Mouse (Mus musculus): Measurements from ENCODE around the gene Gm42791. TPM values are rescaled to one million over a fixed set of nuclear protein-coding genes. Genes with fewer than 3 reads are reported as not detected.

Gene Gm42791
- polyA plus RNA-seq, 1 experiment from 2014 or later: 0.42 TPM

- H3K36me3 ChIP-seq (replicated peaks; ENCODE audit: insufficient read depth, low read length): no peaks in the 10 kb centered on the region
- peaks cover under 1% of the 10 kb centered on the region; the same call in 1 of the 2 replicates for H3K9me3 ChIP-seq (ENCODE audit: low read length)
- H3K4me3 ChIP-seq (ENCODE audit: low read depth, low read length): no peak overlapping the region
- H3K4me2 ChIP-seq (ENCODE audit: low read depth, low read length): peak overlapping the region; percentile 19; the same call in 1 of the 2 replicates
- H3K9ac ChIP-seq (replicated peaks): no peak overlapping the region; the same call in 1 of the 2 replicates
- no peaks in the 10 kb centered on the region for H3K27me3 ChIP-seq (ENCODE audit: insufficient read depth, low read length)
- peak overlapping the region; percentile 91 for H3K27ac ChIP-seq (ENCODE audit: low read depth)
- DNase-seq: peak; percentile 62
- TF ChIP-seq EP300 (IDR thresholded peaks at IDR 0.05; ENCODE audit: low read depth): no peak
- no peak for TF ChIP-seq CTCF (IDR thresholded peaks at IDR 0.05; ENCODE audit: low read depth)
- ATAC-seq: peak; percentile 85
- peaks cover 18% of the 10 kb centered on the region for H3K4me1 ChIP-seq (ENCODE audit: insufficient read depth)
- 42% methylated on average over 18 of the region's 18 CpGs for WGBS (ENCODE audit: insufficient replicate concordance)
Measured at GRCm38 (mm10) chr5:148978458-148979165, 16.3 kb downstream of the Gm42791 start.

GRCm38 (mm10) chr5:148977698-148978457 lies 17.1 kb downstream of the Gm42791 start:
- peak; percentile 56 for ATAC-seq
- no peak overlapping the region; the same call in 1 of the 2 replicates for H3K9ac ChIP-seq (replicated peaks)

GRCm38 (mm10) chr5:148976876-148977275 lies 18.1 kb downstream of the Gm42791 start:
- H3K36me3 ChIP-seq (replicated peaks; ENCODE audit: insufficient read depth, low read length): no peaks in the 10 kb centered on the region
- ATAC-seq (peak; percentile 7; the same call in 1 of the 2 replicates), DNase-seq (no peak)
- peak overlapping the region; percentile 91 for H3K27ac ChIP-seq (ENCODE audit: low read depth)
- H3K4me1 ChIP-seq (ENCODE audit: insufficient read depth): peaks cover 18% of the 10 kb centered on the region
- no peaks in the 10 kb centered on the region for H3K9me3 ChIP-seq (ENCODE audit: low read length)
- H3K4me3 ChIP-seq (ENCODE audit: low read depth, low read length): no peak overlapping the region
- WGBS (ENCODE audit: insufficient replicate concordance): 57% methylated on average over 8 of the region's 8 CpGs
- no peak overlapping the region for H3K4me2 ChIP-seq (ENCODE audit: low read depth, low read length)
- H3K9ac ChIP-seq (replicated peaks): no peak overlapping the region
- no peaks in the 10 kb centered on the region for H3K27me3 ChIP-seq (ENCODE audit: insufficient read depth, low read length)
- no peak for TF ChIP-seq EP300 (IDR thresholded peaks at IDR 0.05; ENCODE audit: low read depth)
- TF ChIP-seq CTCF (IDR thresholded peaks at IDR 0.05; ENCODE audit: low read depth): no peak

More at GRCm38 (mm10) chr5:148977698-148978457, 17.1 kb downstream of the Gm42791 start:
- Histone ChIP-seq H3K36me3 (replicated peaks; ENCODE audit: insufficient read depth, low read length) (no peaks in the 10 kb centered on the region), H3K4me1 (ENCODE audit: insufficient read depth) (peaks cover 18% of the 10 kb centered on the region), H3K4me3 (ENCODE audit: low read depth, low read length) (no peak overlapping the region), H3K9me3 (ENCODE audit: low read length) (no peaks in the 10 kb centered on the region), H3K4me2 (ENCODE audit: low read depth, low read length) (peak overlapping the region; percentile 19), H3K27me3 (ENCODE audit: insufficient read depth, low read length) (no peaks in the 10 kb centered on the region), H3K27ac (ENCODE audit: low read depth) (peak overlapping the region; percentile 91)
- WGBS (ENCODE audit: insufficient replicate concordance): 16% methylated on average over 14 of the region's 14 CpGs
- no peak for DNase-seq
- no peak for TF ChIP-seq CTCF (IDR thresholded peaks at IDR 0.05; ENCODE audit: low read depth)
- TF ChIP-seq EP300 (IDR thresholded peaks at IDR 0.05; ENCODE audit: low read depth): peak; percentile 59

- Histone ChIP-seq H3K27ac (ENCODE audit: low read depth) (no peak overlapping the region), H3K4me1 (ENCODE audit: insufficient read depth) (peaks cover 21% of the 10 kb centered on the region), H3K27me3 (ENCODE audit: insufficient read depth, low read length) (no peaks in the 10 kb centered on the region), H3K36me3 (replicated peaks; ENCODE audit: insufficient read depth, low read length) (no peaks in the 10 kb centered on the region), H3K9me3 (ENCODE audit: low read length) (no peaks in the 10 kb centered on the region), H3K4me3 (ENCODE audit: low read depth, low read length) (no peak overlapping the region), H3K9ac (replicated peaks) (no peak overlapping the region), H3K4me2 (ENCODE audit: low read depth, low read length) (no peak overlapping the region)
- DNase-seq (no peak), ATAC-seq (no peak)
- no peak for TF ChIP-seq EP300 (IDR thresholded peaks at IDR 0.05; ENCODE audit: low read depth)
- TF ChIP-seq CTCF (IDR thresholded peaks at IDR 0.05; ENCODE audit: low read depth): no peak
- 87% methylated on average over 12 of the region's 12 CpGs for WGBS (ENCODE audit: insufficient replicate concordance)
Measured at GRCm38 (mm10) chr5:148975035-148975434, 19.9 kb downstream of the Gm42791 start.

- no peaks in the 10 kb centered on the region for H3K36me3 ChIP-seq (replicated peaks; ENCODE audit: insufficient read depth, low read length)
- ATAC-seq (0 out of 2 replicates have a peak, but pooled peaks have one; percentile 22), DNase-seq (no peak)
- no peaks in the 10 kb centered on the region for H3K27me3 ChIP-seq (ENCODE audit: insufficient read depth, low read length)
- no peak overlapping the region for H3K4me2 ChIP-seq (ENCODE audit: low read depth, low read length)
- no peak overlapping the region for H3K9ac ChIP-seq (replicated peaks)
- no peak for TF ChIP-seq CTCF (IDR thresholded peaks at IDR 0.05; ENCODE audit: low read depth)
- no peak for TF ChIP-seq EP300 (IDR thresholded peaks at IDR 0.05; ENCODE audit: low read depth)
- H3K4me1 ChIP-seq (ENCODE audit: insufficient read depth): peaks cover 28% of the 10 kb centered on the region
- WGBS (ENCODE audit: insufficient replicate concordance): 31% methylated on average over 6 of the region's 6 CpGs
- H3K4me3 ChIP-seq (ENCODE audit: low read depth, low read length): no peak overlapping the region
- H3K9me3 ChIP-seq (ENCODE audit: low read length): no peaks in the 10 kb centered on the region
- H3K27ac ChIP-seq (ENCODE audit: low read depth): no peak overlapping the region
Measured at GRCm38 (mm10) chr5:148973019-148973668, 21.8 kb downstream of the Gm42791 start.

GRCm38 (mm10) chr5:148972167-148972566 lies 22.8 kb downstream of the Gm42791 start:
- no peak overlapping the region for H3K4me2 ChIP-seq (ENCODE audit: low read depth, low read length)
- DNase-seq (no peak), ATAC-seq (no peak)
- 83% methylated on average over 8 of the region's 8 CpGs for WGBS (ENCODE audit: insufficient replicate concordance)
- no peaks in the 10 kb centered on the region for H3K9me3 ChIP-seq (ENCODE audit: low read length)
- no peak overlapping the region for H3K27ac ChIP-seq (ENCODE audit: low read depth)
- H3K4me1 ChIP-seq (ENCODE audit: insufficient read depth): peaks cover 29% of the 10 kb centered on the region
- no peak overlapping the region for H3K4me3 ChIP-seq (ENCODE audit: low read depth, low read length)
- TF ChIP-seq CTCF (IDR thresholded peaks at IDR 0.05; ENCODE audit: low read depth) (no peak), EP300 (IDR thresholded peaks at IDR 0.05; ENCODE audit: low read depth) (no peak)
- H3K27me3 ChIP-seq (ENCODE audit: insufficient read depth, low read length): no peaks in the 10 kb centered on the region
- no peak overlapping the region for H3K9ac ChIP-seq (replicated peaks)
- H3K36me3 ChIP-seq (replicated peaks; ENCODE audit: insufficient read depth, low read length): no peaks in the 10 kb centered on the region

Measured in liver, postnatal 0 days (tissue).